Mouse (Mus musculus): ENCODE data around the gene Gucd1.
A peak's percentile ranks its signal among the peaks of the same experiment; 100 is the strongest.
"Not testable (repeated sequence)": the region's sequence is repeated elsewhere in the genome, so short reads cannot be mapped to it uniquely, and the experiment has no call there.

The Gucd1 gene

GRCm38 (mm10) chr10:75517758-75518143, at the start of gene Gucd1:
Gene Gucd1 (minus strand): TSS chr10:75517972.
- peak; percentile 98 for DNase-seq (ENCODE audit: low spot score)

GRCm38 (mm10) chr10:75566765-75567164, 49.0 kb upstream of the Gucd1 start:
- DNase-seq (ENCODE audit: low spot score), result not testable (repeated sequence)

- no peak for DNase-seq (ENCODE audit: low spot score)
Observed at GRCm38 (mm10) chr10:75566321-75566720, 48.5 kb upstream of the Gucd1 start.

GRCm38 (mm10) chr10:75565906-75566305, 48.1 kb upstream of the Gucd1 start:
- no peak for DNase-seq (ENCODE audit: low spot score)

- DNase-seq (ENCODE audit: low spot score), result no peak
Observed at GRCm38 (mm10) chr10:75565436-75565835, 47.7 kb upstream of the Gucd1 start.

GRCm38 (mm10) chr10:75564687-75565265, 47.0 kb upstream of the Gucd1 start:
- DNase-seq (ENCODE audit: low spot score), result no peak

GRCm38 (mm10) chr10:75562596-75562995, 44.8 kb upstream of the Gucd1 start:
- DNase-seq (ENCODE audit: low spot score), result no peak

- DNase-seq (ENCODE audit: low spot score), result no peak
Observed at GRCm38 (mm10) chr10:75561071-75561654, 43.4 kb upstream of the Gucd1 start, which contains the start of gene Ggt1. Gene Ggt1 (plus strand): TSS chr10:75561604.

- no peak for DNase-seq (ENCODE audit: low spot score)
Observed at GRCm38 (mm10) chr10:75560549-75560899, 42.8 kb upstream of the Gucd1 start.

GRCm38 (mm10) chr10:75559676-75560548, 42.1 kb upstream of the Gucd1 start, which contains the start of gene Lrrc75b:
Gene Lrrc75b (minus strand): TSS chr10:75560330.
- DNase-seq (ENCODE audit: low spot score), result peak; percentile 33

GRCm38 (mm10) chr10:75559041-75559675, 41.4 kb upstream of the Gucd1 start:
- no peak for DNase-seq (ENCODE audit: low spot score)

GRCm38 (mm10) chr10:75558515-75558914, 40.7 kb upstream of the Gucd1 start:
- DNase-seq (ENCODE audit: low spot score), result peak; percentile 31

- DNase-seq (ENCODE audit: low spot score), result peak; percentile 87
Observed at GRCm38 (mm10) chr10:75556026-75556425, 38.3 kb upstream of the Gucd1 start.

- DNase-seq (ENCODE audit: low spot score), result no peak
Observed at GRCm38 (mm10) chr10:75555557-75555956, 37.8 kb upstream of the Gucd1 start.

- no peak for DNase-seq (ENCODE audit: low spot score)
Observed at GRCm38 (mm10) chr10:75554090-75554489, 36.3 kb upstream of the Gucd1 start.

- DNase-seq (ENCODE audit: low spot score), result no peak
Observed at GRCm38 (mm10) chr10:75552701-75553450, 35.1 kb upstream of the Gucd1 start.

- DNase-seq (ENCODE audit: low spot score), result no peak
Observed at GRCm38 (mm10) chr10:75552106-75552505, 34.3 kb upstream of the Gucd1 start.

GRCm38 (mm10) chr10:75551175-75551574, 33.4 kb upstream of the Gucd1 start:
- no peak for DNase-seq (ENCODE audit: low spot score)

- no peak for DNase-seq (ENCODE audit: low spot score)
Observed at GRCm38 (mm10) chr10:75549886-75550285, 32.1 kb upstream of the Gucd1 start.

- DNase-seq (ENCODE audit: low spot score), result no peak
Observed at GRCm38 (mm10) chr10:75548486-75548885, 30.7 kb upstream of the Gucd1 start.

GRCm38 (mm10) chr10:75547901-75548300, 30.1 kb upstream of the Gucd1 start:
- DNase-seq (ENCODE audit: low spot score), result no peak

- DNase-seq (ENCODE audit: low spot score), result no peak
Observed at GRCm38 (mm10) chr10:75536123-75536522, 18.4 kb upstream of the Gucd1 start.

Data from layer of hippocampus, adult 11-12 months (tissue).